Mouse (Mus musculus): ENCODE measurements around the gene Pla2g10. TPM values are rescaled to one million over a fixed set of nuclear protein-coding genes. Genes with fewer than 3 reads are reported as not detected.
"Not testable (repeated sequence)": the region's sequence is repeated elsewhere in the genome, so short reads cannot be mapped to it uniquely, and the experiment has no call there.

Gene Pla2g10
- polyA plus RNA-seq, 1 experiment, result 18.5 TPM

DNA sequence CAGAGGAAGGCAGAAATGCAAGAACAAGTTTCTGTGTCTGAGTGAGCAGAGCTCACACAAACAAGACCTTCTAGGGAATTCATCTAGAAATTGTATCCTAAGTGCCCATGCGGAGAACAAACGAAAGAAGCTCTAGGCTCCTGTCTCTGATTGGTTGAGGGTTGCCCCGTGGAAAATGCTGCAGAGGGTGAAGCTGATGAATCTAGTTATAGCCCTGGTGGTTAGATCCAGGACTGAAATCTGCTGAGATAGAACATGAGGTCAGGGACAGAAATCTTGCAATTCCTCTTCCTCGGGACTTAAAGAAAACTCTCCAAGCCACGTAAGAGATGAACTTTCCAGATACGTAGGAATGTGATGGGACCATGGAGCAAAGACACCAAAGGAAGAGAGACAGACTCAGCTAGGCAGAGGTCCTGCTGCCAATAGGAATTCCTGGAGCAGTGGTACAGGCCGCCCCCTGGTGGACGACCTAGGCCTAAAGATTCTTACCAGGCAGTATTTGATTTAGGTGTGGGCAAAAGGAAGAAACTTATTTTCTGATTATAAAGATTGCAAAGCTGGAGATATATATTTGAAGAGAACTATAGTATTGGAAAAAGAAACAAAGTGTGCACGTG lies 2.8 kb upstream of the Pla2g10 start:
- WGBS, result 12% methylated on average over 9 of the region's 9 CpGs
- no peak for DNase-seq (ENCODE audit: low read depth, low spot score)

DNA sequence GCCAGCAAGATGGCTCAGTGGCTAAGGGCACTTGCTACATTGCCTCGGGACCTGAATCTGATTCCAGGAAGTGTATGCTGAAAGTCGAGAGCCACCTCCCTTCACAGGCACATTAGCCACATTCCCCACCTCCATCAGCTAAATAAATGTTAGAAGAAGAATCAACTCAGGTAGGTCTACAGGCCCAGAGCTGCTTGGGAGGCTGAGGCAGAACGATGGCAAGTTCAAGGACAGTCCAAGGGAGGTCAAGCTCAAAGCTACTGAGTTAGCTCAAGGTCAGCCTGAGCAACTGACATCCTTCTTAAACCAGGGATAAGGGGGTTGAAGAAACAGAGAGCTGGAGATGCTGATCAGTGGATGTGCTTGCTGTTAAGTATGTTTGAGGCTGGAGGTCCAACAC lies 2.0 kb upstream of the Pla2g10 start:
- 38% methylated on average over 3 of the region's 3 CpGs for WGBS

DNA sequence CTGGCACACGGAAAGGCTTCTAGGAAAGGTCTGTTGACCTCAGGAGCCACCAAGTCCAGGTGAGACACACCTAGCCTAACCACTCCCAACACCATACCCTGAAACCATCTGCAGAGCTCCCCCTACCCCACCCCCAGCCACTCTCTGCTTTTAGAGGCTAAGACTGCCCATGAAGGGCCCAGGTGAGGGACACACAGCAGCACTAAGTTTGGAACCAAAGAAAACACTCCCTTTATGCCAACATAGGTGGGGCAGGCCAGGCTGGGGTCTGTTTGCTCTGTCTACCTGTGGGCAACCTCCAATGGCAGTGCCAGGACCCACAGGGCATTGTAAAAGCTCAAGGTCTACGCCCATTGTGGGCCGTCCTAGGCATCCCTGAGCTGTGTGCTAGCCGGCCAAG lies 1.4 kb downstream of the Pla2g10 start:
- 38% methylated on average over 4 of the region's 4 CpGs for WGBS
- DNase-seq (ENCODE audit: low read depth, low spot score), result peak; percentile 89

More for the DNA sequence above, 2.0 kb upstream of the Pla2g10 start:
- no peak for DNase-seq (ENCODE audit: low read depth, low spot score)

GRCm38 (mm10) chr16:13727811-13728335 lies 2.9 kb downstream of the Pla2g10 start:
- DNase-seq (ENCODE audit: low read depth, low spot score), result no peak
- 34% methylated on average over 5 of the region's 5 CpGs for WGBS

- DNase-seq (ENCODE audit: low read depth, low spot score), result no peak
- 54% methylated on average over 10 of the region's 10 CpGs for WGBS
Observed at GRCm38 (mm10) chr16:13722937-13723336, 7.8 kb downstream of the Pla2g10 start.

- 61% methylated on average over 2 of the region's 2 CpGs for WGBS
- DNase-seq (ENCODE audit: low read depth, low spot score), result no peak
Observed at GRCm38 (mm10) chr16:13716821-13717553, 13.8 kb downstream of the Pla2g10 start.

GRCm38 (mm10) chr16:13714910-13715309 lies 15.9 kb downstream of the Pla2g10 start:
- 29% methylated on average over 3 of the region's 3 CpGs for WGBS
- DNase-seq (ENCODE audit: low read depth, low spot score), result peak; percentile 90

DNA sequence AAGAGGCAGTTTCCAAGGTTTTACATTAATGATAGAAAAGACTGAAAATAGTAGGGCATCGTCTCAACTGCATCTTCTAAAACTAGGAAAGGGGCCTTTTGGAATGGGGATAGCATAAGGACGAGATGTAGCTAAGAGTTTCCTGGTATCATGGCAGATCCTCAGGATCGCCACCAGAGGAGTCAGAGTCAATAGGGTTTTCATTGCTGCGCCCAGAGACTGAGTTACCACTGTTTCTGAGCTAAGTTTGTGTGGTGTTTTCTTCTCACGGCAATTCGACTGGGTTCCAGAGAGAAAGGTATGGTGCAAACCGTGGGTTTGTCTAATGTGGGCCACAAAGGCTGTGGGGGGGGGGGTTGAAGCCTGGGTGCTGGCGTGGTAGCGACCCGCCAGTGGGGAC lies 26.1 kb downstream of the Pla2g10 start:
- DNase-seq (ENCODE audit: low read depth, low spot score), result no peak
- 96% methylated on average over 10 of the region's 10 CpGs for WGBS

- no peak for DNase-seq (ENCODE audit: low read depth, low spot score)
- WGBS, result 92% methylated on average over 7 of the region's 7 CpGs
Observed at GRCm38 (mm10) chr16:13702184-13702583, 28.6 kb downstream of the Pla2g10 start.

- DNase-seq (ENCODE audit: low read depth, low spot score), result no peak
- 92% methylated on average over 7 of the region's 7 CpGs for WGBS
Observed at GRCm38 (mm10) chr16:13698998-13699397, 31.8 kb downstream of the Pla2g10 start.

GRCm38 (mm10) chr16:13678601-13679319 lies 52.0 kb downstream of the Pla2g10 start:
- 28% methylated on average over 3 of the region's 3 CpGs for WGBS
- peak; percentile 85 for DNase-seq (ENCODE audit: low read depth, low spot score)

GRCm38 (mm10) chr16:13674511-13674910 lies 56.3 kb downstream of the Pla2g10 start:
- 82% methylated on average over 3 of the region's 3 CpGs for WGBS
- DNase-seq (ENCODE audit: low read depth, low spot score), result no peak

- DNase-seq (ENCODE audit: low read depth, low spot score), result no peak
- 29% methylated on average over 5 of the region's 5 CpGs for WGBS
Observed at GRCm38 (mm10) chr16:13673114-13673513, 57.7 kb downstream of the Pla2g10 start.

- peak; percentile 90 for DNase-seq (ENCODE audit: low read depth, low spot score)
- WGBS, result under 1% methylated on average over 20 of the region's 20 CpGs
Observed at GRCm38 (mm10) chr16:13672386-13672898, 58.3 kb downstream of the Pla2g10 start.

GRCm38 (mm10) chr16:13671685-13672385 lies 58.9 kb downstream of the Pla2g10 start, which contains the start of the genes Bfar and 3110001I22Rik:
Gene Bfar, plus strand, starts transcription at chr16:13671858.
Gene 3110001I22Rik, plus strand, starts transcription at chr16:13671929.
- WGBS, result under 1% methylated on average over 54 of the region's 54 CpGs
- DNase-seq (ENCODE audit: low read depth, low spot score), result peak; percentile 77

DNA sequence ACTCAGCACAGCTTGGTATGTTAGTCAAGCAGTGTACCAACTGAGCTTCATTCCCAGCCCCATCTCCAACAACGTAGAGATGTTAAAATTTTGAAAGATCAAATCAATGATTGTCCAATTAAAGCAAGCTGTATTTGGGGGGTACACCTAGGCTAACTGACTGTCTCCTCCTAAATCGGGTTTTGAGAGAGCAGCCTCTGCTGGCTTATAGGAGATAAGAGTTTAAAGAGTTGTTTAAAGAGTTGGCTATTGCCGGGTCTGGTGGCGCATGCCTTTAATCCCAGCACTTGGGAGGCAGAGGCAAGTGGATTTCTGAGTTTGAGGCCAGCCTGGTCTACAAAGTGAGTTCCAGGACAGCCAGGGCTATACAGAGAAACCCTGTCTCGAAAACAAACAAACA lies 59.9 kb downstream of the Pla2g10 start:
- not testable (repeated sequence) for DNase-seq (ENCODE audit: low read depth, low spot score)
- 69% methylated on average over 5 of the region's 5 CpGs for WGBS

DNA sequence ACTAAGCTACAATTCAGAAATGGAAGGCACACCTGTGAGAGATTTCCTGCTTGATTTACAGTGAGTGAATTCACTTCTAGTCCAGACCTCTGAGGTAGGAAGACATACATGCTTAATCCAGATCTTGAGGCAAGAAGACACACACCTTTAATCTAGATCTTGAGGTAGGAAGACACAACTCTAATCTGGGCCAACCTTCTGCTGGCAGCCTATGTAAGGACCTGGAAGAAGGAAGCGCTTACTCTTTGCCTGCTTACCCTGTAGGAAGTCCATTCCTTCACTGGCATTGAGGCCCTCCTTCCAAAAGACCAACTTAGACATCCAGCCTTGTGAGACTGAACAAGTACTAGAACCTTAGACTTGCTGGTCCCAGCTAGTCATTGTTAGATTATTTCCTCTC lies 61.5 kb downstream of the Pla2g10 start:
- no peak for DNase-seq (ENCODE audit: low read depth, low spot score)
- WGBS, result 100% methylated on average over 1 of the region's 1 CpGs

GRCm38 (mm10) chr16:13668402-13669108 lies 62.2 kb downstream of the Pla2g10 start:
- no peak for DNase-seq (ENCODE audit: low read depth, low spot score)
- WGBS, result 83% methylated on average over 10 of the region's 10 CpGs

GRCm38 (mm10) chr16:13667878-13668343 lies 62.9 kb downstream of the Pla2g10 start, which contains the start of gene Parn:
Gene Parn, minus strand, starts transcription at chr16:13668170.
- DNase-seq (ENCODE audit: low read depth, low spot score), result peak; percentile 73
- under 1% methylated on average over 35 of the region's 35 CpGs for WGBS
